Mouse (Mus musculus): ENCODE measurements around the gene Igf2bp1. TPM values are rescaled to one million over a fixed set of nuclear protein-coding genes. Genes with fewer than 3 reads are reported as not detected.

The Igf2bp1 gene
- polyA plus RNA-seq, 1 experiment from 2014 or later = 20.2 TPM

DNA sequence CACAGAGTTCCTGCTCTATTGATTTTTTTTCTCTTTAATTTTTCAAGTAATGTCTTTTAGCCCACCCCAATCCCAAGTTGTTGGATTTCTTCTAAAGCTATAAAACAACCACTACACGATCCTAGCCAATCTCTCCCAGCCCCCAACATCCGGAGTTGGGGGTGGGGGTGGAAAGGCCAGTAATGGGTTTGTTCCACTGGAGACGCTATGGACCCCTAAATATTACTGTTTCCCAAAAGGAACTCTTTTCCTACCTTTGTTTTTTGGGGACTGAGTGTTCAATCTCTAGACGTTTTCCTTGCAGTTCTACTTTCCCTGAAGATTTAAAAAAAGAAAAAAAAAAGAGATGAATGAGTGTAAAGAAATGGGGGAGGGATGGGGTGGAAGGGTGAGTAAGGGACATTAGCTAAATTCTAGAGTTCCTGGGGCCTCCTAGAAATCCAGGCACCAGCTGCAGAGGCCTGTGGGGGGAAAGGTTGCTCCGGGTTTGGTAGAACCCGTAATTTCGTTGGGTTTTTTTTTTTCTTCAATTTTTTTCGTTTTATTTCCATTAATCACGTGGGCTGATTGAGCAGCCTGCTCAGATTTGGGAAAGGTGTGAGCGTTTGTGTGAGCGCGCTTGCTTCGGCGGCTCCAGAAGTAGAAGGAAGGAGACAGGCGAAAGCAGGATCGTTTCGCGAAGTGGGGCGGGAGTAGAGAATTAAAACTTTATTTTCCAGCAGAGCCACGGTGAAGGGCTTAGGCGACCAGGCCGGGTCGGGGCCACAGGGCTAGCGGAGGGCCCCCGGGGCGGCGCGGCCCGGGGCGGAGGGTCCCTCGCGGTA, 1.6 kb downstream of the Igf2bp1 start:
- H3K9me3 ChIP-seq (ENCODE audit: control insufficient read depth, low read length) = no peaks in the 10 kb centered on the region
- peaks cover 26% of the 10 kb centered on the region for H3K4me1 ChIP-seq (replicated peaks; ENCODE audit: control insufficient read depth, insufficient read depth, low read length)
- H3K4me3 ChIP-seq (replicated peaks; ENCODE audit: low read length) = peak overlapping the region; percentile 81
- H3K27me3 ChIP-seq (replicated peaks; ENCODE audit: control insufficient read depth, insufficient read depth, low read length) = 0 out of 2 replicates have a peak, but pooled peaks cover 3% of the 10 kb centered on the region
- peak overlapping the region; percentile 74 for H3K4me2 ChIP-seq (ENCODE audit: low read length)
- H3K36me3 ChIP-seq (ENCODE audit: control insufficient read depth, insufficient read depth) = no peaks in the 10 kb centered on the region
- peak overlapping the region; percentile 76 for H3K9ac ChIP-seq (replicated peaks; ENCODE audit: low read depth, low read length)
- H3K27ac ChIP-seq (ENCODE audit: low read length) = peak overlapping the region; percentile 94
- no peak for ATAC-seq
- under 1% methylated on average over 31 of the region's 32 CpGs for WGBS

DNA sequence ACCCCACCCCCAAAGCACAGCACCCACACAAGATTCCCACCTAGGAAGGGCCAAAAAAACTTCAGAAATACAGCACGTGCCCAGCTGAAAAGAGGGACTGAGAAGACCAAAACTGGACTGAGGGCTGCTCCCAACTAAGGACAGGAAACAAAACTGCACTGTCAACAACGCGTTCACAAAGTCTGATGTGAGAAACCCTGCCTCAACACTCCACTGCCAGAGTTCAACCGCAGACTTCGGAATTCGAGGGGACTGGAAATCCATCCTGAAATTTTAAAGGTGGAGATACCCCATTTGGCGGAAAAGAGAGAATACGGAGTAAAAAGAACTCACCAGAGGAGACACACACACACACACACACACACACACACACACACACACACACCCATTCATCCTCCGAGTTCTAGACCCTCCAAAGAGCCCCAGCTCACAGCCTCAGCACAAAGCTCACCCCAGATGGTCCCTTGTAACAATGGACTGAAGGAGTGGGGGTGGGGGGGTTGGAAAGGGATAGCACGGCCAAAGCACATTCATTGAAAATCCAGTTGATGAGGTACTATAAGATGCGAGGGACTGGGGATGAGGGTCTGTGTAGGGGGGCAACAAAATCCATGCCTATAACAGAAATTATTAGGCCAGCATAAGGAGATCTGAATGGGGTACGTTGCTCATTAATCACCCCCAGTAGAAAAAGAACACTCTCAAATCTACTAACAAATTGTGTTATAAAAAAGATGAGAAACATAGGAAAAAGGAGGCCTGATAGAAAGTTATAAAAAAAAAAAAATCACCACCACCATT, 2.4 kb downstream of the Igf2bp1 start:
- Histone ChIP-seq H3K27ac (ENCODE audit: low read length) (no peak overlapping the region), H3K9me3 (ENCODE audit: control insufficient read depth, low read length) (no peaks in the 10 kb centered on the region), H3K4me2 (ENCODE audit: low read length) (peak overlapping the region; percentile 74), H3K4me3 (replicated peaks; ENCODE audit: low read length) (peak overlapping the region; percentile 40), H3K9ac (replicated peaks; ENCODE audit: low read depth, low read length) (peak overlapping the region; percentile 45), H3K27me3 (replicated peaks; ENCODE audit: control insufficient read depth, insufficient read depth, low read length) (no peaks in the 10 kb centered on the region), H3K4me1 (replicated peaks; ENCODE audit: control insufficient read depth, insufficient read depth, low read length) (peaks cover 26% of the 10 kb centered on the region), H3K36me3 (ENCODE audit: control insufficient read depth, insufficient read depth) (no peaks in the 10 kb centered on the region)
- no peak for ATAC-seq
- 3% methylated on average over 12 of the region's 12 CpGs for WGBS

DNA sequence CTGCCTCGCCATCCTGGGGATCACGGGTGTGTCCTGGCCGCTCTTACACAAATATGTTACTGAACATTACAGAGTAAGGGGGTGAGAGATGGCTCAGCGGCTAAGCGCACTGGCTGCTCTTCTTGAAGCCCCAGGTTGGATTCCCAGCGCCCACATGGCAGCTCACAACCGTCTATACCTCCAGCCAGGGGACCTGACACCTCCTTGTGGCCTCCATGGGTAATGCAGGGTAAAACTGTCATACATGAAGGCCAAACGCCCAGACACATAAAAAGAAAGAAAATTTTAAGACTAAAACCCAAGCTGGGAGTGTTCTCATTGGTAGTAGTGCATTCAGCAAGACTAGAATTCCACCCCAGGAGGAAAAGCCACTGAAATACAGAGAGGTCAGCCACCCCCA, 11.6 kb downstream of the Igf2bp1 start:
- Histone ChIP-seq H3K4me2 (ENCODE audit: low read length) (no peak overlapping the region), H3K4me1 (replicated peaks; ENCODE audit: control insufficient read depth, insufficient read depth, low read length) (peaks cover 22% of the 10 kb centered on the region), H3K27me3 (replicated peaks; ENCODE audit: control insufficient read depth, insufficient read depth, low read length) (no peaks in the 10 kb centered on the region), H3K4me3 (replicated peaks; ENCODE audit: low read length) (no peak overlapping the region), H3K9ac (replicated peaks; ENCODE audit: low read depth, low read length) (no peak overlapping the region), H3K36me3 (ENCODE audit: control insufficient read depth, insufficient read depth) (no peaks in the 10 kb centered on the region), H3K9me3 (ENCODE audit: control insufficient read depth, low read length) (no peaks in the 10 kb centered on the region), H3K27ac (ENCODE audit: low read length) (no peak overlapping the region)
- WGBS = 94% methylated on average over 8 of the region's 8 CpGs
- ATAC-seq = no peak

DNA sequence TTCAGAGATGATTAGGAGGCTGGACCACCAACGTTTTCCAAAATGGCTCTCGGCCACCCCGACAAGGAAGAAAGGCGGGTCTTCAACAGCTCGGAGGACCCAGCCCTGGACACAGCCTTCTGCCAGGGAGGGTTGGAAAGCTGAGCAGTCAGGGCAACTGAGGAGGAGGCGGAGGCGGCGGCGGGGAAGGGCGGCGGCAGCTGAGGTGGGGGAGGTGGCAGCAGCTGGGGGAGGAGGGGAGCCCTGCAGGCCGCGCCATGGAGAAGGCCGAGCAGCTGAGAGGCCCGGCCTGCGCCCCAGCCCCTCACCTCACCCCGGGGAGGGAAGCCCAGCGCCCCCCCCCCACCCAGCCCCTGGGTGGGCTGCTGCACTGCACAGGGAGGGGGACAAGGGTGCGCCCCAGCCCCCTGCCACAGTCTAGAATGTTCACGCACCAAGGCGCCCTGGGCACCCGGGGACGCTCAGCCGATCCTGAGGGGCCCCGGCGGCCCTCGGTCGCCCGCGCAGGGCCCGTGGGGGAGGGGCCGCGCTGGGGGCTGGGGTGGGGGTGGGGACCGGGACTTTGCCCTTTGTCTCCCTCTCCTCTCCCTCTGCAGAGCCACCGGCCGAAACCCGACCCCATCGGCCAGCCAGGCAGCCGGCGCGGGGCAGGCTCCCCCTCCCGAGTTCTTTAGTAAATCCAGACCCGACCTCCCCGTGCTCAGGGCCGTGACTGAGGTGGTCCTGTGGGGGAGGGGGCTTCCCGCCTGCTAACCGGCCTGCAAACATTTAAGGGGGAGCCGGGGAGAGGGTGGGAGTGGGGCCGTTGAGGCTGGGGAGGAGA, 14.6 kb downstream of the Igf2bp1 start:
- under 1% methylated on average over 26 of the region's 49 CpGs for WGBS
- H3K4me2 ChIP-seq (ENCODE audit: low read length) = peak overlapping the region; percentile 85
- H3K27ac ChIP-seq (ENCODE audit: low read length) = peak overlapping the region; percentile 79
- H3K36me3 ChIP-seq (ENCODE audit: control insufficient read depth, insufficient read depth) = no peaks in the 10 kb centered on the region
- H3K9me3 ChIP-seq (ENCODE audit: control insufficient read depth, low read length) = no peaks in the 10 kb centered on the region
- ATAC-seq = peak; percentile 77
- peaks cover 35% of the 10 kb centered on the region for H3K4me1 ChIP-seq (replicated peaks; ENCODE audit: control insufficient read depth, insufficient read depth, low read length)
- peak overlapping the region; percentile 58 for H3K4me3 ChIP-seq (replicated peaks; ENCODE audit: low read length)
- H3K9ac ChIP-seq (replicated peaks; ENCODE audit: low read depth, low read length) = peak overlapping the region; percentile 83
- no peaks in the 10 kb centered on the region for H3K27me3 ChIP-seq (replicated peaks; ENCODE audit: control insufficient read depth, insufficient read depth, low read length)

DNA sequence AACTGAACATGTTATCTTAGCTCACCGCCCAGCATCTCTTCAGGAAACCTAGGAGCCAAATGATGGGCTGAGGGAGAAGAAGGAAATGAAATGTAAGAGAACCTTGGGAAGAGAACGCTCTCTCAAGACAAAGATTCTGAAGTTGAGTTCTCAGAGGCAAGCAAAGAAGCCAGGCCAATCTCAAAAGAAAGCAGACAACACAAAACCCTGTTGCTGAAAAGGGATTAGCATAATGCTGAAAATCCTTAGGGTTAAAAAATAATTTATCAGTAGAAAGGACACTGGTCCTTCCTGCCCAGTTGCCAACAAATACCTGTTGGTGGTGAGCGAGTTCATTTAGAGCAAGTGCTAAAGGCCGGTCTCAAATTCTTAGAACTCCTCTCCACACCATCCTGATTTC, 15.3 kb downstream of the Igf2bp1 start:
- Histone ChIP-seq H3K27ac (ENCODE audit: low read length) (no peak overlapping the region), H3K27me3 (replicated peaks; ENCODE audit: control insufficient read depth, insufficient read depth, low read length) (no peaks in the 10 kb centered on the region), H3K4me1 (replicated peaks; ENCODE audit: control insufficient read depth, insufficient read depth, low read length) (peaks cover 35% of the 10 kb centered on the region), H3K4me2 (ENCODE audit: low read length) (peak overlapping the region; percentile 85), H3K9ac (replicated peaks; ENCODE audit: low read depth, low read length) (peak overlapping the region; percentile 83), H3K4me3 (replicated peaks; ENCODE audit: low read length) (peak overlapping the region; percentile 58; the same call in 1 of the 2 replicates), H3K9me3 (ENCODE audit: control insufficient read depth, low read length) (no peaks in the 10 kb centered on the region), H3K36me3 (ENCODE audit: control insufficient read depth, insufficient read depth) (no peaks in the 10 kb centered on the region)
- no peak for ATAC-seq
- 19% methylated on average over 4 of the region's 4 CpGs for WGBS

DNA sequence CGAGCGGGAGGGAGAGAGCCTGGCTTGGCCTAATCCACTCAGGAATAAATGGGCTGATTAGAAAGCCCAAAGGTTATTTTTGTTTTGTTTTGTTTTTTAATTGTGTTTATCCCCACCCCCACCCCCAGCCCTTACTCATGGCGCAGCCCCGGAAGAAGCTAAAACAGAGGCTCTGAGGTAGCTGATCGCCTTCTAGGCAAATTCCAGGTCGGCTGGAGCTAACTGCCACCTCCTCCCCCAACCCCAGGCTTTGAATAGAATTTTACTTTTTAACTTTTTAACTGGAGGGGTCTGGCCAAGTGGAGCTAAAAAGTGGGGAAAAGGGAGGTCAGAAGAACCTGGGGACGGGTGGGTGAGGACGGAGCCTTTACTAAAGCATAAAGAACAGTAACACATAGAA, 15.9 kb downstream of the Igf2bp1 start:
- H3K4me1 ChIP-seq (replicated peaks; ENCODE audit: control insufficient read depth, insufficient read depth, low read length) = peaks cover 35% of the 10 kb centered on the region
- WGBS = 27% methylated on average over 8 of the region's 8 CpGs
- no peaks in the 10 kb centered on the region for H3K27me3 ChIP-seq (replicated peaks; ENCODE audit: control insufficient read depth, insufficient read depth, low read length)
- H3K4me3 ChIP-seq (replicated peaks; ENCODE audit: low read length) = no peak overlapping the region
- no peak overlapping the region for H3K4me2 ChIP-seq (ENCODE audit: low read length)
- no peaks in the 10 kb centered on the region for H3K9me3 ChIP-seq (ENCODE audit: control insufficient read depth, low read length)
- H3K9ac ChIP-seq (replicated peaks; ENCODE audit: low read depth, low read length) = no peak overlapping the region
- H3K27ac ChIP-seq (ENCODE audit: low read length) = no peak overlapping the region
- no peak for ATAC-seq
- no peaks in the 10 kb centered on the region for H3K36me3 ChIP-seq (ENCODE audit: control insufficient read depth, insufficient read depth)

DNA sequence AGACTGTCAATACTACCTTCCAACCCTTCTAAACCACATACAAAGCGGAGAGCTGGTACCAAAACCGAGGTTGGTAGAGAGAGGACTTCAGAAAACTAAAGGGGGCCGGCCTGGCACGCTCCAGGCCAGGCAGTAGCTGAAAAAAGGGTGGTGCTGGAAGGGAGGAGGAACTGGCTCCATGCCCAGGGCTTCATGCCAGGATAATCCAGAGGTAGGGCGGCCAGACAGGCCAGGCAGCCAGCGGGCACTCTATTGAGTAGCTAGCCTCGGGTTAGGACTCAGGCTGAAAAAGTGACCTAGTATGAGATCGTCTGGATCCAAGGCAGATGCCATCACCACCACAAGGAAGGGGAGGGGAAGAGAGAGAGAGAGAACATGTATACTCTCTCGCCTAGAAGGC, 17.2 kb downstream of the Igf2bp1 start:
- 10% methylated on average over 9 of the region's 9 CpGs for WGBS
- H3K9ac ChIP-seq (replicated peaks; ENCODE audit: low read depth, low read length) = no peak overlapping the region

DNA sequence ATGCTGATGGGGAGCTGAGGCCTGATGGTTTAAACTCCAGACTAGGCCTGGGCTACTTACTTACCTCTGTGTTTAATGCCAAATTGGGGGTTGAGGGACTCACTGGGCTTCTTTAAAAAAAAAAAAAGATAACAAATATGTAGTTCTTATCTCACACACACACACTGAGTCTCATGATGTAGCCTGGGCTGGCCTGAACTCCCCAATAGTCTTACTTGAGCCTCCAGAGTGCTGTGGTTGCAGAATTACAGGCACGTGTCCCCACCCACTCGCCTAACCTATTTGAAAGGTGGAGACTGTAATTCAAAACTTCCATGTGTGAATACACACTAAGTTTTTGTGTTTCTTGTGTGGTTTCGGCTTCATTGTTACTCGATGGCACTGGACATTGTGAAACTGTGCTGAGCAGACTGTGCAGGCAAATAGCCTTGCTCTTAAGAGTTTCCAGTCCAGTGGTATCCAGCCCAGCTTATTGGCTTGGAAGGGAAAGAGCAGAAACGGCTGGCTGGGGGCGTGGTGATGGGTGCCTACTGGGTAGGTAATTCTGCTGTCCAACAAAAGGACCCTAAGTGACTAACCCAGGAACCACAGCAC, 17.8 kb downstream of the Igf2bp1 start:
- H3K4me3 ChIP-seq (replicated peaks; ENCODE audit: low read length) = no peak overlapping the region
- no peaks in the 10 kb centered on the region for H3K9me3 ChIP-seq (ENCODE audit: control insufficient read depth, low read length)
- WGBS = 44% methylated on average over 6 of the region's 6 CpGs
- H3K4me1 ChIP-seq (replicated peaks; ENCODE audit: control insufficient read depth, insufficient read depth, low read length) = peaks cover 35% of the 10 kb centered on the region
- no peaks in the 10 kb centered on the region for H3K36me3 ChIP-seq (ENCODE audit: control insufficient read depth, insufficient read depth)
- no peak overlapping the region for H3K9ac ChIP-seq (replicated peaks; ENCODE audit: low read depth, low read length)
- no peak overlapping the region for H3K27ac ChIP-seq (ENCODE audit: low read length)
- ATAC-seq = no peak
- H3K27me3 ChIP-seq (replicated peaks; ENCODE audit: control insufficient read depth, insufficient read depth, low read length) = no peaks in the 10 kb centered on the region
- H3K4me2 ChIP-seq (ENCODE audit: low read length) = 0 out of 2 replicates have a peak overlapping the region, but pooled peaks have one; percentile 17

More for the DNA sequence above, 17.2 kb downstream of the Igf2bp1 start:
- Histone ChIP-seq H3K4me1 (replicated peaks; ENCODE audit: control insufficient read depth, insufficient read depth, low read length) (peaks cover 35% of the 10 kb centered on the region), H3K9me3 (ENCODE audit: control insufficient read depth, low read length) (no peaks in the 10 kb centered on the region), H3K4me2 (ENCODE audit: low read length) (0 out of 2 replicates have a peak overlapping the region, but pooled peaks have one; percentile 17), H3K36me3 (ENCODE audit: control insufficient read depth, insufficient read depth) (no peaks in the 10 kb centered on the region), H3K4me3 (replicated peaks; ENCODE audit: low read length) (no peak overlapping the region), H3K27me3 (replicated peaks; ENCODE audit: control insufficient read depth, insufficient read depth, low read length) (no peaks in the 10 kb centered on the region), H3K27ac (ENCODE audit: low read length) (no peak overlapping the region)
- ATAC-seq = peak; percentile 33; the same call in 1 of the 2 replicates
